Mouse (Mus musculus) lung, adult 2 months (tissue): ENCODE data around the gene Zfp879.

Experiments used
- CTCF ChIP-seq: fragments of 200-500 bp; IDR thresholded peaks from 2 replicates; pipeline ENCODE4 v1.5.1; 2011; ENCODE audit warnings: mild to moderate bottlenecking, low read length, control low read depth; ENCODE audit not compliant: insufficient read depth
- POLR2A ChIP-seq: fragments of 200-500 bp; IDR thresholded peaks from 2 replicates; pipeline ENCODE4 v1.6.1; 2011; ENCODE audit warnings: low read depth, mild to moderate bottlenecking, control low read depth, low read length, borderline replicate concordance; ENCODE audit errors: extremely low read depth

GRCm38 (mm10) chr11:50849310-50849709, 8.0 kb upstream of the Zfp879 start:
- TF ChIP-seq CTCF (no peak), POLR2A (no peak)
